Mouse (Mus musculus) lung, embryonic 14.5 days (tissue): ENCODE measurements at regions not wholly inside any gene's neighbourhood (a gene's known extent, or its start where the extent isn't known, plus 50 kb on each side); places are given as distances from the start of the nearest gene placed in this dataset.

Experiments
- ATAC-seq: fragments of 200-750 bp; cut with Nextera tagmentation; 2 replicates; pipeline ENCODE4 v1.8.0; 2017; ENCODE audit warnings: mild to moderate bottlenecking, moderate TSS enrichment, moderate library complexity; ENCODE audit not compliant: insufficient read depth
- DNase-seq: peaks from one replicate; pipeline ENCODE4 v3.0.0-alpha.2; 2015
- H3K27ac ChIP-seq: fragments of 300-500 bp; sonication (generic); 2 replicates; pipeline ENCODE4 v1.5.1; 2014; ENCODE audit warnings: low read depth, mild to moderate bottlenecking, moderate library complexity
- H3K27me3 ChIP-seq: fragments of 300-500 bp; sonication (generic); 2 replicates; pipeline ENCODE4 v1.6.1; 2014; ENCODE audit warnings: low read length, control low read depth; ENCODE audit not compliant: insufficient read depth
- H3K36me3 ChIP-seq: fragments of 300-500 bp; sonication (generic); 2 replicates; pipeline ENCODE4 v1.6.1; 2014; ENCODE audit warnings: control low read depth; ENCODE audit not compliant: insufficient read depth
- H3K4me1 ChIP-seq: fragments of 300-500 bp; sonication (generic); 2 replicates; pipeline ENCODE4 v1.6.1; 2014; ENCODE audit warnings: antibody characterized with exemption, control low read depth; ENCODE audit not compliant: insufficient read depth
- H3K4me2 ChIP-seq: fragments of 300-500 bp; sonication (generic); 2 replicates; pipeline ENCODE4 v1.6.1; 2014; ENCODE audit warnings: mild to moderate bottlenecking
- H3K4me3 ChIP-seq: fragments of 300-500 bp; sonication (generic); 2 replicates; pipeline ENCODE4 v1.5.1; 2014; ENCODE audit warnings: low read depth, low read length
- H3K9ac ChIP-seq: fragments of 300-500 bp; sonication (generic); 2 replicates; pipeline ENCODE4 v1.6.1; 2014
- H3K9me3 ChIP-seq: fragments of 300-500 bp; sonication (generic); 2 replicates; pipeline ENCODE4 v1.6.1; 2016; ENCODE audit warnings: low read depth, low read length, control low read depth
- CTCF ChIP-seq: IDR thresholded peaks from 2 replicates; pipeline ENCODE4 v1.5.1; 2016; ENCODE audit warnings: antibody characterized with exemption, low read depth
- WGBS: fragments of 180-500 bp; shearing (Covaris S2); extraction: QIAGEN DNeasy Blood & Tissue Kit; methylation state at CpG from one replicate; pipeline ENCODE4 v1.1.7; 2014; 5-methylcytosine and 5-hydroxymethylcytosine counted together

- peak; percentile 96 for TF ChIP-seq CTCF
- H3K36me3 ChIP-seq: no peaks in the 10 kb centered on the region
- peak; percentile 89 for ATAC-seq
- no peak overlapping the region for H3K27ac ChIP-seq
- WGBS: 15% methylated on average over 17 of the region's 17 CpGs
- peak overlapping the region; percentile 58 for H3K4me2 ChIP-seq
- no peaks in the 10 kb centered on the region for H3K9me3 ChIP-seq
- no peaks in the 10 kb centered on the region for H3K4me1 ChIP-seq
- H3K27me3 ChIP-seq: no peaks in the 10 kb centered on the region
- H3K4me3 ChIP-seq: 0 out of 2 replicates have a peak overlapping the region, but pooled peaks have one; percentile 14
- peak overlapping the region; percentile 42; the same call in 1 of the 2 replicates for H3K9ac ChIP-seq
- DNase-seq: peak; percentile 92
Measured at GRCm38 (mm10) chr9:50437830-50438722, 56.2 kb upstream of the Plet1 start.

GRCm38 (mm10) chr9:50438738-50439137 is 55.6 kb upstream of the Plet1 start:
- TF ChIP-seq CTCF: no peak
- Histone ChIP-seq H3K27me3 (no peaks in the 10 kb centered on the region), H3K4me2 (no peak overlapping the region), H3K36me3 (no peaks in the 10 kb centered on the region), H3K9ac (no peak overlapping the region), H3K9me3 (no peaks in the 10 kb centered on the region), H3K4me1 (no peaks in the 10 kb centered on the region), H3K4me3 (no peak overlapping the region), H3K27ac (no peak overlapping the region)
- no peak for ATAC-seq
- WGBS: 41% methylated on average over 7 of the region's 7 CpGs
- no peak for DNase-seq

- no peaks in the 10 kb centered on the region for H3K36me3 ChIP-seq
- ATAC-seq: no peak
Measured at GRCm38 (mm10) chr9:50440222-50440621, 54.1 kb upstream of the Plet1 start.

GRCm38 (mm10) chr9:50440689-50441088 is 53.6 kb upstream of the Plet1 start:
- no peak overlapping the region for H3K27ac ChIP-seq
- no peaks in the 10 kb centered on the region for H3K4me1 ChIP-seq
- no peaks in the 10 kb centered on the region for H3K9me3 ChIP-seq
- no peaks in the 10 kb centered on the region for H3K36me3 ChIP-seq
- no peak overlapping the region for H3K4me3 ChIP-seq
- no peak for ATAC-seq
- no peak for DNase-seq
- H3K9ac ChIP-seq: no peak overlapping the region
- no peak overlapping the region for H3K4me2 ChIP-seq
- TF ChIP-seq CTCF: no peak
- no peaks in the 10 kb centered on the region for H3K27me3 ChIP-seq
- 63% methylated on average over 2 of the region's 2 CpGs for WGBS

More at GRCm38 (mm10) chr9:50440222-50440621, 54.1 kb upstream of the Plet1 start:
- WGBS: 60% methylated on average over 3 of the region's 3 CpGs
- Histone ChIP-seq H3K4me3 (no peak overlapping the region), H3K9me3 (no peaks in the 10 kb centered on the region), H3K4me2 (no peak overlapping the region), H3K4me1 (no peaks in the 10 kb centered on the region), H3K9ac (no peak overlapping the region), H3K27ac (no peak overlapping the region), H3K27me3 (no peaks in the 10 kb centered on the region)
- no peak for TF ChIP-seq CTCF
- DNase-seq: no peak

- Histone ChIP-seq H3K36me3 (no peaks in the 10 kb centered on the region), H3K9me3 (no peaks in the 10 kb centered on the region), H3K27ac (no peak overlapping the region), H3K4me1 (no peaks in the 10 kb centered on the region), H3K9ac (no peak overlapping the region), H3K4me2 (peak overlapping the region; percentile 39; the same call in 1 of the 2 replicates), H3K4me3 (no peak overlapping the region), H3K27me3 (no peaks in the 10 kb centered on the region)
- WGBS: 42% methylated on average over 23 of the region's 23 CpGs
- DNase-seq: peak; percentile 90
- TF ChIP-seq CTCF: peak; percentile 91
- peak; percentile 79 for ATAC-seq
Measured at GRCm38 (mm10) chr9:50443708-50444463, 50.4 kb upstream of the Plet1 start.
